Mouse (Mus musculus) E14TG2a.4 (cell line): ENCODE results near the gene Zfp105.

ENCODE experiments used
- H3K27me3 ChIP-seq: 2 replicates; pipeline ENCODE4 v1.6.1; 2014; ENCODE audit warnings: low read length, control low read depth; ENCODE audit not compliant: insufficient read depth
- H3K36me3 ChIP-seq: 2 replicates; pipeline ENCODE4 v1.6.1; 2014; ENCODE audit warnings: low read length, control low read depth; ENCODE audit not compliant: insufficient read depth
- H3K4me1 ChIP-seq: replicated peaks from 2 replicates; pipeline ENCODE4 v1.6.1; 2014; ENCODE audit warnings: low read depth, low read length, control low read depth
- H3K4me3 ChIP-seq: replicated peaks from 2 replicates; pipeline ENCODE4 v1.5.1; 2014; ENCODE audit warnings: mild to moderate bottlenecking, low read length
- H3K9me3 ChIP-seq: 2 replicates; pipeline ENCODE4 v1.6.1; 2014; ENCODE audit warnings: low read length, control low read depth
- CTCF ChIP-seq: conservative IDR thresholded peaks from 2 replicates; pipeline ENCODE4 v1.5.1; 2014; ENCODE audit warnings: low read length
- NANOG ChIP-seq: IDR thresholded peaks from 2 replicates; pipeline ENCODE4 v1.6.1; 2014; ENCODE audit warnings: borderline replicate concordance, low read length, mixed read lengths
- POU5F1 ChIP-seq: IDR thresholded peaks from 2 replicates; pipeline ENCODE4 v1.6.1; 2014; ENCODE audit warnings: low read length, borderline replicate concordance

Zfp105 gene

DNA sequence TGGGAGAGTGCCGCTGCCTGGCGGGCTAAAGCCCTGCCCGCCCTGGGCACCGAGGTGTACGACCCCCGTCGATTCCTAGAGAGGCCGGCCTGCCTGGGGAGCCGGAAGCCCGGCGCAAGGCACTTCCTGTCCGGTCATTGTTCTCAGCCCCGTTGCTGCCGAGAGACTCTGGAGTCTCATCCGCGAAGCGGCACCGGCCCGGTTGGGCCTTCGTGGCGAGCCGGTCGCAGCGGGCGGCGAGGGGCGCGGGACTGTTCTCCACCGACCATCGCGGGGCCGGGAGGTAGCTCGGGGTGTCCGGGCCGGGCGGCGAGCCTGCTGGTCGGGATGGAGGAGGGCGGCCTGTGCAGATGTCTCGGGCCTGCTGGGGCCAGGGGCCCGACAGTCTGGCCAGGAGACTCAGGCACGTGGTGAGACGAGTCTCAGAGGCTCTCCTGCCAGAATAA lies at the start of gene Zfp105:
Gene Zfp105 (plus strand): TSS at position 137 of the 446 bp plus-strand sequence.
- peaks cover 10% of the 10 kb centered on the region for H3K4me1 ChIP-seq
- peaks cover 19% of the 10 kb centered on the region for H3K27me3 ChIP-seq
- peak within 1 kb of the TSS; percentile 92 for H3K4me3 ChIP-seq
- peaks cover 34% of the 10 kb centered on the region for H3K36me3 ChIP-seq
- no peaks in the 10 kb centered on the region for H3K9me3 ChIP-seq
- TF ChIP-seq POU5F1 (no peak), CTCF (no peak), NANOG (no peak)

DNA sequence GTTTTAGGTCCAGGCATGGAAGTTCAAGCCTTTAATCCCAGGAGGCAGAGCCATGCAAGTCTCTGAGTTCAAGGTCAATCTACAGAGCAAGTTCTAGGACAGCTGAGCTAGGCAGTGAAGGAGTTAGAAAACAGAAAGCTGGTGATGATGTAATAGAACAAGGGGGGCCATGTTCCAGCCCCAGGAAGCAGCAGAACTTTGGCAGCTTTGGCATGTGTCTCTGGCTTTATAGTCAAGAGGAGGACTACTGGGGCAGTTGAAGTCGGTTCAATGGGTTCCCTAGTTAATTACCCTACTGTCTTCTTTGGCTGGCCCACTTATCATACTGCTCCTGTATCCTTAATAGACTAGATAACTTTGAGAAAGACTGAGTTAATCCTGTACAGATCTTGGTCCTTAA lies 48.2 kb upstream of the Zfp105 start:
- no peaks in the 10 kb centered on the region for H3K36me3 ChIP-seq
- no peaks in the 10 kb centered on the region for H3K4me1 ChIP-seq
- peaks cover 14% of the 10 kb centered on the region; the same call in 1 of the 2 replicates for H3K27me3 ChIP-seq
- H3K9me3 ChIP-seq = peaks cover 8% of the 10 kb centered on the region
- TF ChIP-seq CTCF = no peak
- no peak for TF ChIP-seq NANOG
- TF ChIP-seq POU5F1 = no peak
- H3K4me3 ChIP-seq = no peak overlapping the region

DNA sequence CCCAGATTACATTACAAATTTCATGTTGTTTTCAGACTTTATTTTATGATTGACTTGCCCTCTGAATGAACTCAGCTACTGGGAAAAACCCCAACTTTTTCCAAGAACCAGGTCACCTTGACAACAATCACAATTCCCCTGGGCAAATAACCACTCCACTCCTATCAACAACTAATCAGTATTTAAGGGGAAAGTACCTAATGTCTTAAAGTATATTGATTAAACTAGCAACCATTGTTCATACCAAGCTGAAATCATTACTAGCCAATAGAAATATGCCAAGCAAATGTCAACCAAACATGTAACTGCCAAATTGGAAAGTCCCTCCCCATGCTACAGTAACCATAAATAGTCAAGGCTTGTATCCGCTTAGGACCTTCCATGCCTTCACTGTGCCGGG lies 47.7 kb upstream of the Zfp105 start:
- H3K4me3 ChIP-seq = no peak overlapping the region

DNA sequence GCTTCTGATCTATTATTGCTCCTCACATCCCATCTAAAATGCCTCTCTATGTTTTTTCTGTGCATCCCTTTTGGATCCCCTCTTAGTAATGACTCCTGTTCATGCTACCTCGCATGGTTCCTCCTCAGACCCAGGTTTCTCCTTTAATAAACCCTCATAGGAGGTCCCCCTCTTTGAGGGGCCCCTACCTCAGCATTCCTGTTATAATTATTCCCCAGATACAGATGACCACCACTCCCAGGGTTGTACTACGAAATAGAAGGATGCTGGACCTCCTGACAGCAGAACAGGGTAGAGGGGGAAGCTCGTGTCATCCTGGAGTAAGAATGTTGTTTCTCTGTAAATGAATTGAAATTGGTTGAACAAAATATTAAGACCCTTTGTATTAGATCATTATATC lies 37.5 kb upstream of the Zfp105 start, which contains the start of gene Zkscan7:
Gene Zkscan7 (plus strand): TSS at position 301 of the 400 bp plus-strand sequence.
- TF ChIP-seq NANOG = no peak
- no peak for TF ChIP-seq CTCF
- TF ChIP-seq POU5F1 = no peak
- peaks cover 8% of the 10 kb centered on the region; the same call in 1 of the 2 replicates for H3K9me3 ChIP-seq
- peaks cover 12% of the 10 kb centered on the region; the same call in 1 of the 2 replicates for H3K4me1 ChIP-seq
- peaks cover 28% of the 10 kb centered on the region for H3K27me3 ChIP-seq
- no peaks in the 10 kb centered on the region for H3K36me3 ChIP-seq
- peak within 1 kb of the TSS; percentile 82 for H3K4me3 ChIP-seq

More for the DNA sequence above, 47.7 kb upstream of the Zfp105 start:
- Histone ChIP-seq H3K4me1 (no peaks in the 10 kb centered on the region), H3K27me3 (peaks cover 10% of the 10 kb centered on the region; the same call in 1 of the 2 replicates), H3K9me3 (peaks cover 8% of the 10 kb centered on the region), H3K36me3 (no peaks in the 10 kb centered on the region)
- TF ChIP-seq CTCF = no peak
- TF ChIP-seq POU5F1 = no peak
- no peak for TF ChIP-seq NANOG

DNA sequence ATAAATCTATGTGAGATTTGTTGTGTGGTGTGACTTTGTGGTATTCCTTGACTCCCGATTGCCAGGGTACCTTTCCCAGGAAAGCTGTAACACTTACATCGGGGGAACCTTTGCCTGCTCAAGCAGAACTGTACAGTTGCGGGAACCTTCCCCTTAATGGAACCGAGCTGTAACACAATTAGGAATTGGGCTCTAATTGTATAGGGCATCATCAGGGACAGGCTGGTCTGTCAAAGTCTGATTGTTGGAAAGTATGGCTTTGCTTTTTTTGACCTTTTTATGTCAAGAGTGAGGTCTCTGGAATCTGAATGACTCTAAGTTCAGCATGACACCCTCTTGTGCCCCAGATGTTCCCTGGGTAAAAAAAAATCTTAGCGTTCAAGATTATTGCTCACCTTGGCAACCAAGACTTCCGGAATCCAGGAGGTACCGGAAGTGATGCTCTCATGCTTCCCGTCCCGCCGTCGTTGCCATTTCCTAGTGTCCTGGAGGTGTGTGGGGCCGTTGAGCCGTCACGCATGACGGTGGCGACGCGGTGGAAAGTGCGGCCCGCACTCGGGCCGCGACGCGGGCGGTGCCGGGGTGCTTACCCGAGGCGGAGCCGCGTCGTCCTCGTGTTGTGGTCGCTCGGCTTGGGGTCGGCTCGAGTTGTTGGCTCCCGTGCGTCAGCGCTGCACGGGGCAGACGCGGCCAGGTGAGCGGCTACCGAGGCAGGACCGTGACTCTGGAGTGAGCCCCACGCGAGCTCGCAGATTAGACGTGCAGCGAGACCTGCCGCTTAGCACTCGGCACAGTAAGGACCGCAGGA lies 36.3 kb upstream of the Zfp105 start:
- TF ChIP-seq NANOG (no peak), POU5F1 (no peak), CTCF (no peak)
- Histone ChIP-seq H3K36me3 (no peaks in the 10 kb centered on the region), H3K9me3 (peaks cover under 1% of the 10 kb centered on the region; the same call in 1 of the 2 replicates), H3K27me3 (peaks cover 30% of the 10 kb centered on the region), H3K4me3 (peak overlapping the region; percentile 82), H3K4me1 (peaks cover 12% of the 10 kb centered on the region; the same call in 1 of the 2 replicates)

DNA sequence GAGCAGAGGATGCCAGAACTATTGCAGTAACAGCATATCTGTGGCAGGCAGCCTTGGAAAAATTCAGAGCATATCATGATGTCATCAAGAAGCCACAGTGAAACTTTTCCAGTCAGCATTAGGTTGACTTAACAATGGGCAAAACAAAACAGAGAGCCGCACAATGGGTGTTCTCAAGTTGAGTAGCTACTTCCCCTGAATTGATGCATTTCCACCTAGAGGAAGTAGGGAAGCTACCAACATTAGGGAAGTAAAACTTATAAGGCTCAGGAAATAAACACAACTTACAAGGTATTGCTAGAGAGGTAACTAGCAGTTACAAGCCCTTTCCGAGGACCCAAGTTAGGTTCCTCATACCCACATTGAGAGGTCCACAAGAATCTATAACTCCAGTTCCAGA lies 21.8 kb upstream of the Zfp105 start:
- no peak for TF ChIP-seq CTCF
- TF ChIP-seq NANOG = no peak
- no peak for TF ChIP-seq POU5F1
- 0 out of 2 replicates have a peak, but pooled peaks cover 6% of the 10 kb centered on the region for H3K4me1 ChIP-seq
- no peaks in the 10 kb centered on the region for H3K36me3 ChIP-seq
- no peak overlapping the region for H3K4me3 ChIP-seq
- H3K27me3 ChIP-seq = peaks cover 3% of the 10 kb centered on the region; the same call in 1 of the 2 replicates
- no peaks in the 10 kb centered on the region for H3K9me3 ChIP-seq

DNA sequence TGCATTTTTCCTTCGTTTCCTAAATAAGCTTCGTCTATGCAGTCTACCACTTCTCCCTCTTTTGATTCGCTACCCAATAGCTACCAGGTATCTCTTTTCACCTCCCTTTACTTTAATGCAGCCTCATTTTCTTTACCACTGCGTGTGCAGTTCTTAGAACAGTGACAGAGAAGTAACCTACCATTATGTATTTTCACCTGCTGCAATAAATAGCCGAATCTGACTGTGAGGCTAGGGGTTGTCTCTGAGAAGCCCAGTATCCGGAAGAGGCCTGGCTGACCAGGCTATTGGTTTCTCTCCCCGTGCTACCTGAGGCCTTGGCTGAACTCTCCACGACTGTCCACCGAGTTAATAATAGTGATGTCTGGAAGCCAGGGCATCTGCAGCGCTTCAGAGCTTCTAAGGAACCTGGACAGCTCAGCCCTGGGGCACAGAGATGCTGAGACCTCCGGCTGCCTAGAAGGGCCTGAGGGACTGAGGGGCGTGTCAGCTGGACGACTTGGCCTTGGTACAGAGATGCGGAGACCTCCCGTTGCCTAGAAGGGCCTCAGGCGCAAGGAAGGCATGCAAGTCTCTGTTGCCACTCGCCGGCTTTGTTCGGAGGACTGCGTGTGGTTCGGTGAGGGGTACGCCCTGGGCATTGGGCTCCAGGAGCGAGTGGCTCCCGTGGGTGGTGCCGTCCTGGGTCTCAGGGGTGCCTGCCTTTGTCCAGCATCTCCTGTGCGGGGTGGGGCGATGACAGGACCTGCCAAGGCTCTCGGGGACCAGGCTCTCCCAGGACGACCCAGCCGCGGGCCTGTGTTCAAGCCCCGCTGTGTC lies 19.9 kb upstream of the Zfp105 start:
- Histone ChIP-seq H3K27me3 (peaks cover 3% of the 10 kb centered on the region; the same call in 1 of the 2 replicates), H3K36me3 (no peaks in the 10 kb centered on the region)
- TF ChIP-seq POU5F1 (no peak), NANOG (no peak), CTCF (no peak)

DNA sequence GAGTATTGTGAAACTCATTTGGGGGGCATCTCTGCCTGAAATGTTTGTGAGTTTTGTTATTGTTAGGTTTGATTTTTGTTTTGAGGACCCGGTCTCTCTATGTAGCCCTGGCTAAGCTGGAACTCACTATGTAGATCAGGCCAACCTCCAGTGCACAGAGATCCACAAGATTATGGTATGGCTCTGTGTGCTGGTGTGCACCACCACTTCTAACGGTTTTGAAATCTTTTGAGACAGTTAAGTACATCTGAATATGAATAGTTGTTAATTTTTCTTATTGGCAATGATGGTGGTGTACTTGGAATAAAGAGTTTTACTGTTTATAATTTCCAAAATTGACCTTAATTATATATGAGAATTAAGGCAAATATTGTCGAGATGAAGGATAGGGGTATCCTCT lies 436 bp upstream of the Zfp105 start:
- peaks cover 29% of the 10 kb centered on the region for H3K36me3 ChIP-seq
- H3K9me3 ChIP-seq = no peaks in the 10 kb centered on the region
- peaks cover 10% of the 10 kb centered on the region for H3K4me1 ChIP-seq
- TF ChIP-seq CTCF (no peak), NANOG (no peak), POU5F1 (no peak)
- peak overlapping the region; percentile 92 for H3K4me3 ChIP-seq
- peaks cover 20% of the 10 kb centered on the region for H3K27me3 ChIP-seq

More for the DNA sequence above, 19.9 kb upstream of the Zfp105 start:
- Histone ChIP-seq H3K4me1 (0 out of 2 replicates have a peak, but pooled peaks cover 6% of the 10 kb centered on the region), H3K9me3 (no peaks in the 10 kb centered on the region), H3K4me3 (peak overlapping the region; percentile 83)
